Mouse (Mus musculus) hindbrain, embryonic 14.5 days (tissue): ENCODE results near the gene Epb41l2. TPM values are rescaled to one million over a fixed set of nuclear protein-coding genes. Genes with fewer than 3 reads are reported as not detected.

Experiments used
- ATAC-seq: fragments of 200-750 bp; cut with Nextera tagmentation; 2 replicates; pipeline ENCODE4 v1.8.0; 2017; ENCODE audit warnings: moderate number of reproducible peaks, mild to moderate bottlenecking, moderate TSS enrichment, moderate library complexity; ENCODE audit not compliant: low FRiP score
- DNase-seq: peaks from one replicate; pipeline ENCODE4 v3.0.0-alpha.2; 2015; ENCODE audit warnings: low spot score
- H3K27ac ChIP-seq: fragments of 300-500 bp; sonication (generic); 2 replicates; pipeline ENCODE4 v1.5.1; 2014; ENCODE audit warnings: mild to moderate bottlenecking, moderate library complexity
- H3K27me3 ChIP-seq: fragments of 300-500 bp; sonication (generic); 2 replicates; pipeline ENCODE4 v1.6.1; 2014; ENCODE audit warnings: mild to moderate bottlenecking, low read length, mixed read lengths; ENCODE audit not compliant: control insufficient read depth, insufficient read depth
- H3K36me3 ChIP-seq: fragments of 300-500 bp; sonication (generic); replicated peaks from 2 replicates; pipeline ENCODE4 v1.6.1; 2014; ENCODE audit not compliant: control insufficient read depth, insufficient read depth
- H3K4me1 ChIP-seq: fragments of 300-500 bp; sonication (generic); replicated peaks from 2 replicates; pipeline ENCODE4 v1.6.1; 2014; ENCODE audit warnings: antibody characterized with exemption, low read length, mixed read lengths; ENCODE audit not compliant: control insufficient read depth, insufficient read depth
- H3K4me2 ChIP-seq: fragments of 300-500 bp; sonication (generic); replicated peaks from 2 replicates; pipeline ENCODE4 v1.6.1; 2014; ENCODE audit warnings: mild to moderate bottlenecking, moderate library complexity
- H3K4me3 ChIP-seq: fragments of 300-500 bp; sonication (generic); replicated peaks from 2 replicates; pipeline ENCODE4 v1.5.1; 2014; ENCODE audit warnings: mild to moderate bottlenecking, low read length
- H3K9ac ChIP-seq: fragments of 300-500 bp; sonication (generic); 2 replicates; pipeline ENCODE4 v1.6.1; 2014
- H3K9me3 ChIP-seq: fragments of 300-500 bp; sonication (generic); 2 replicates; pipeline ENCODE4 v1.6.1; 2016; ENCODE audit warnings: low read length; ENCODE audit not compliant: control insufficient read depth
- WGBS: fragments of 180-500 bp; shearing (Covaris S2); extraction: QIAGEN DNeasy Blood & Tissue Kit; methylation state at CpG from one replicate; pipeline ENCODE4 v1.1.7; 2014; 5-methylcytosine and 5-hydroxymethylcytosine counted together
- polyA plus RNA-seq: library from polyadenylated mRNA; unstranded; fragments of >200 nt; fragmentation: Nextera tagmentation; extraction: Ambion mirVana; gene quantifications from 2 replicates; pipeline ENCODE4 v1.2.1, GENCODE M21; 2014

Gene Epb41l2
- polyA plus RNA-seq, 1 experiment from 2014 or later = 31.0 TPM

DNA sequence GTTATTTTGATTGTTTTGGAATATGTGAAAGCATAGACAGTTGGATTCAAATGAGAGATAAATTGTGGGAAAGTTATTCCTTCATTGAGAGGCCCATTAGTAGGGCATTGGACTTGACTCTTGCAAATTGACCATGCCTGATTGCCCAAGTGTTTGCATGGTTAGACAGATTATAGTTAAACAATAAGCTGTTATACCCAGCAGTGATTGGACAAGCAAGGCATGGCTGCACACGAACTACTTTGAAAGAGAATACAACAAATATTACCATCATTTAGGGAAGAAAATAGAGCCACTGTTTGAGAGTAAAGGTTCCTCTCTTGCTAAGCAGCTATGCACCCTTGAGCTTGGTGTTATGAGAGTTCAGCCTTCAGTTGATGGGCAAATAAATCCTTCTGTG is 43.3 kb downstream of the Epb41l2 start:
- 38% methylated on average over 1 of the region's 1 CpGs for WGBS
- H3K9ac ChIP-seq = no peak overlapping the region
- H3K9me3 ChIP-seq = no peaks in the 10 kb centered on the region
- H3K36me3 ChIP-seq = no peaks in the 10 kb centered on the region
- ATAC-seq (no peak), DNase-seq (no peak)
- no peaks in the 10 kb centered on the region for H3K4me1 ChIP-seq
- H3K4me3 ChIP-seq = no peak overlapping the region
- H3K4me2 ChIP-seq = no peak overlapping the region
- H3K27me3 ChIP-seq = no peaks in the 10 kb centered on the region
- H3K27ac ChIP-seq = no peak overlapping the region

DNA sequence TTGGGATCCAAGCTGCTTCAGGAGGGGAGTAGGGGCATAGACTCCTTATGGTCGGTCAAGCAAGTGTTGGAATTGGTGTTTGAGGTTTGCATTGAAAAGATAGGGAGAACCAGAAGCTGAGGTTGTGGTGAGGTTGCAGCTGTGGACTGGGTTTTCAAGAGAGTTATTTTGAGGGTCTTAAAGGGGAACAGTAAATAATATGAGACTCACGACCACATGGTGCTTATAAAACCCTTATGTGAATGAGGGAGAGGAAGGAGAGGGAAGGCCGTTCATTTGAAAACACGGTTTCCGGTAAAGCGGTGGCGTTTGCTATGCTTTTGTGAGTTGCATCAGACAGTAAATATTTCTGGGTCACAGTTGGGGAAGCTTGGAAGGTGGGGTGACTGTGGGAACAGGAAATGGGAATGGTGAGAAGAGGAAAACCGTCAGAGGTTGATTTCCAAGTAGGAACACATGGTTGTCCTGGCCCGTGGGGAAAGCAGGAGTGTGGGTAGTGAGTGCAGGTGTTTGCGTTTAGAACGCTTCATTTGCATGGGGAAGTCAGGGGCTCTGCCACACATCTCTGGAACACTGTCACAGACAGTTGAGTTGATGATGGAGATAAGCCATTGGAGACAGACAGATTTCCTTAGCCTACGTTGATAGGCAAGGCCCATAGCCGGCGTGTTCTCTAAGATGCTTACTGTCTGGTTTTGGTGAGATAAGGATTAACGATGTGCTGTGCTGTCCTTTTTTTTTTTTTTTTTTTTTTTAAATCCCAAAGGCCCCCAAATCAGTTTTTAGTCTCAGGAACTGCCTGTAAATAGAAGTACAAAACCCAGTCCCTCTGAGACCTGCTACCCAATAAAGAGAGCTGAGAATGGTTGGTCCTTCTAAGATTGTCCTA is 44.5 kb downstream of the Epb41l2 start:
- no peaks in the 10 kb centered on the region for H3K27me3 ChIP-seq
- no peak overlapping the region for H3K4me2 ChIP-seq
- no peak overlapping the region for H3K4me3 ChIP-seq
- ATAC-seq (no peak), DNase-seq (no peak)
- H3K27ac ChIP-seq = no peak overlapping the region
- no peaks in the 10 kb centered on the region for H3K4me1 ChIP-seq
- no peaks in the 10 kb centered on the region for H3K36me3 ChIP-seq
- no peak overlapping the region for H3K9ac ChIP-seq
- WGBS = 81% methylated on average over 15 of the region's 15 CpGs
- no peaks in the 10 kb centered on the region for H3K9me3 ChIP-seq

DNA sequence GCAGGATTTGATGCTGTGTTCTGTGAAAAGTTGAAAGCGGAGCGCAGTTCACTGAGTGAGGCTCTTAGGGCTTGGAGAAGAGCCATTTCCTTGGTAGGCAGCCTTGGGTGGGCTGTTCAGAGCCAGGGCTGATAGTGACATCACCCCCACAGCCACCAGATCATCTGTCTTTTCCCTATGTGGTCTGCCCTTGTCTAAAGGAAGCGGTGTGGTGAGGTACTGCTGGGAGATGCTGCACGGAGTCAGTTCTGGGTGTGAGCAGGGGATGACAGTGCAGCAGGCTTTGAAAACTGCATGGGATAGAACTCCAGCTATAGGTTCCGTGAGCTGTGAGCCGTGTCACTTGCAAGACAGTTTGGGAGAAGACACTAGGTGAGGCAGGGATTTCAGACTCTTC is 45.1 kb downstream of the Epb41l2 start:
- no peaks in the 10 kb centered on the region for H3K4me1 ChIP-seq
- no peak overlapping the region for H3K9ac ChIP-seq
- ATAC-seq = no peak
- WGBS = 80% methylated on average over 6 of the region's 6 CpGs
- no peak overlapping the region for H3K4me3 ChIP-seq
- H3K4me2 ChIP-seq = no peak overlapping the region
- no peaks in the 10 kb centered on the region for H3K27me3 ChIP-seq
- H3K36me3 ChIP-seq = no peaks in the 10 kb centered on the region
- H3K9me3 ChIP-seq = no peaks in the 10 kb centered on the region
- DNase-seq = no peak
- no peak overlapping the region for H3K27ac ChIP-seq

DNA sequence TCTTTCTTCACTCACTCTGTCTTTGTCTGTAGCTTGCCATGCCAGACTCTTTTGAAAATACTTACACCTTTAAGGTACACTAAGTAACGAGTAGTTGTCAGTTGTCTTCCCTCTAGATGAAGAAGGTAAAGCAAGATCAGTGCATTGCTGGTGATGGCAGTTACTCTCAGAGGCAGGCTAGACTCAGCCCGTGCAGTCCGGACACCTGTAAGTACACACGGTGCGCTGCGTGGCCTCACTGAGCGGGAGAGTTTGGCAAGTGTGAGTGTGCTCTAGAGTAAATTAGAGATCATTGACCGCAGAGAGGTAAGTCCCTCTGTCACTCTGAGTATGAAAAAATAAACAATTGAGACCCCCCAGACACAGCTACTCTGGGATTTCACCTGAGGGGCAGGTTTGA is 46.0 kb downstream of the Epb41l2 start:
- Histone ChIP-seq H3K4me1 (no peaks in the 10 kb centered on the region), H3K9ac (no peak overlapping the region), H3K27me3 (no peaks in the 10 kb centered on the region), H3K9me3 (no peaks in the 10 kb centered on the region), H3K27ac (no peak overlapping the region), H3K36me3 (no peaks in the 10 kb centered on the region), H3K4me2 (no peak overlapping the region), H3K4me3 (no peak overlapping the region)
- DNase-seq (no peak), ATAC-seq (no peak)
- WGBS = 92% methylated on average over 8 of the region's 8 CpGs

DNA sequence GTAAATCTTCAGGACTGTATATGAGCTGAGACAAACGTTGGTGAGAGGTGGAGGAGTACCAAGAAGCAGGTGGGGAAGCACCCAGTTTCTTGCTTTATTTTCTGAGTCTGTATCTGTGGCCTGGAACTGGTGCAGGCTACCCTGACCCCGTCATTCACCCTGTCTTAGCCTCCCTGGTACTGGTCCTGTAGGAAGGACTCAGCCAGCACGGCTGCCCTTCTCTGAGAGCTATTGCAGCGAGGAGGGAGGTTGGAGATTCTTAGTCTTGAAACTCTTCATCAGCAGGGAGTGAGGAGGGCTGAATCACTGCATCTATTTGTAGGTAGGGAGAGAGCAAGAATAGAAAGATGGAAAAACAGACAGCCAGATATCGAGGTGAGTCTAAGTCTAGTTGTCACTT is 47.1 kb downstream of the Epb41l2 start:
- ATAC-seq = no peak
- DNase-seq = no peak

DNA sequence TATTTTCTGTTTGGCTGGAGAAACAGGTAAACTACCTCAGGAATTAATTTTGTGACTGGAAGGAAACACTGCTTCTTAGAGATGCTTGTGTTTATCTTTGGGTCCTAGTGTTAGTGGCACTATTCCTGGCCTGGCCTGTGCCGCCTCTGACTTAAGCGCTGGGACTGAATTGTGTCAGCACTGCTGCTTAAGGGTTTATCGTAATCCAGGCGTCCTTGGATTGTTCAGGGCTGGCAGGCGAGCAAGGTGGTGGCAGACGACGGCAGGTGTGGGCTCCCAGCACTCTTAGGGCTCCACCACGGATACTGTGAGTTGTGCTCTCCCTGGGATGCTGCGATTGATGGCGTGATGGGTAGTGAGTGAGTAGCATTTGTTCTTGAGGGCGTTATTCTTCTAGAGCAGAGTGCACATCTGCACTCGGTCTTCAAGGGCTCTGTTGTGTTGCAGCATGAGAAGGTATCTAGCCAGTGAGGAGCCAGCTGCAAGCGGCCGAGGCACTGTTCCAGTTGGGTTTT is 48.6 kb downstream of the Epb41l2 start:
- no peaks in the 10 kb centered on the region for H3K9me3 ChIP-seq
- H3K4me2 ChIP-seq = no peak overlapping the region
- WGBS = 92% methylated on average over 14 of the region's 14 CpGs
- no peaks in the 10 kb centered on the region for H3K36me3 ChIP-seq
- ATAC-seq = no peak
- H3K4me1 ChIP-seq = no peaks in the 10 kb centered on the region
- no peak overlapping the region for H3K9ac ChIP-seq
- no peaks in the 10 kb centered on the region for H3K27me3 ChIP-seq
- H3K4me3 ChIP-seq = no peak overlapping the region
- H3K27ac ChIP-seq = no peak overlapping the region
- no peak for DNase-seq

More for the DNA sequence above, 47.1 kb downstream of the Epb41l2 start:
- H3K9me3 ChIP-seq = no peaks in the 10 kb centered on the region
- H3K4me3 ChIP-seq = no peak overlapping the region
- no peaks in the 10 kb centered on the region for H3K4me1 ChIP-seq
- no peaks in the 10 kb centered on the region for H3K27me3 ChIP-seq
- no peaks in the 10 kb centered on the region for H3K36me3 ChIP-seq
- H3K27ac ChIP-seq = no peak overlapping the region
- 82% methylated on average over 5 of the region's 5 CpGs for WGBS
- no peak overlapping the region for H3K9ac ChIP-seq
- no peak overlapping the region for H3K4me2 ChIP-seq

DNA sequence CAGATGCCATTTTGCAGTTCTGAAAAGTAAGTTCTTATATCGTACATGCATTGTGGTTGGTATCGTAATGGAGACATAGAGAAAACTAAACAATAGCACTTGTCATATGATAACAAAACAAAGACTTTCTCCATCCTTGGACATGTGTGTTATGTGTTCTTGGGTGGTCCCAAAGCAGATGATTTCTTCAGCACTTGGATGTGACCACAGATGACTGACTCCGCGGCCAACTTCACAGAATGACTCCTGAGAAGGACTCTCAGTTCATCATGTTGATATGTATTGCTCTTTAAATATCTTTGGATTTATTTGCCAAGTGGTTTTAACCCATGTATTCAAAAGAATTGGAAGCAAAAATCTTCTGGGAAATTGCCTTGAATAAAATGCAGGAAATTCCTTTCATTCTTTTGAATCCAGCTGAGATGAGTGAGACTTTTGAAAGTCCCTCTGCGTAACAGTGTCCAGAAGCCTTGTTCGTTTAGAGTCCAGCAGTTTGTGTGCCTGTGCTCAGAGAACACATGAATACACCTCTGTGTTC is 52.3 kb downstream of the Epb41l2 start:
- 83% methylated on average over 6 of the region's 6 CpGs for WGBS
- ATAC-seq = no peak

DNA sequence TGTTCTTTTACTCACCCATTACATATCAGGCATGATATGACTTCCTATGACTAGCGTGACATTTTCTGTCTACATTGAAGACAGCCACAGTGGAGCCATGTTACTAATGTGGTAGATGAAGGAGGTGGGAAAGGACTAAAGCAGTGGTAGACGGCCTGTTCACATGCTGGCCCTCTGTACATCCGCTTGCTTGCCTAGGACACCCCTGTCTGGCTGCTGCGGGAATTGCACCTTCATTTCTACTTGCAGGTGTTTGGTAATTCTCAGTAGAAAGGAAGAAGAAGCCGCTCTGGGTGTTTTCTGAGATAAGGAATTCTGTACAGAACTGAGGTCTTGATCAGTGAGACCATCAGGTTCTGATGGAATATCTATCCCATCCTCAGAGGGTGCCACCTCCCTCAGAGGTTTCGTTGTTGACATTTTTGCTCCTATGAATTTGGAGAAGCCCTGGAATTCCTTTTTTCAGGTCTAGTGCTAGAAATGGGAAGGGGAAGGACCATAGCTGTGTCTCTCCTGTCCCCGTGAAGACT is 55.7 kb downstream of the Epb41l2 start:
- Histone ChIP-seq H3K9ac (no peak overlapping the region), H3K9me3 (no peaks in the 10 kb centered on the region), H3K27ac (no peak overlapping the region), H3K27me3 (no peaks in the 10 kb centered on the region), H3K4me3 (no peak overlapping the region), H3K4me2 (no peak overlapping the region), H3K4me1 (no peaks in the 10 kb centered on the region), H3K36me3 (no peaks in the 10 kb centered on the region)
- ATAC-seq (no peak), DNase-seq (no peak)
- WGBS = 90% methylated on average over 7 of the region's 7 CpGs

More for the DNA sequence above, 52.3 kb downstream of the Epb41l2 start:
- H3K4me1 ChIP-seq = no peaks in the 10 kb centered on the region
- no peak overlapping the region for H3K4me2 ChIP-seq
- no peaks in the 10 kb centered on the region for H3K36me3 ChIP-seq
- no peak overlapping the region for H3K9ac ChIP-seq
- H3K27ac ChIP-seq = no peak overlapping the region
- no peaks in the 10 kb centered on the region for H3K27me3 ChIP-seq
- no peak for DNase-seq
- H3K4me3 ChIP-seq = no peak overlapping the region
- H3K9me3 ChIP-seq = no peaks in the 10 kb centered on the region

DNA sequence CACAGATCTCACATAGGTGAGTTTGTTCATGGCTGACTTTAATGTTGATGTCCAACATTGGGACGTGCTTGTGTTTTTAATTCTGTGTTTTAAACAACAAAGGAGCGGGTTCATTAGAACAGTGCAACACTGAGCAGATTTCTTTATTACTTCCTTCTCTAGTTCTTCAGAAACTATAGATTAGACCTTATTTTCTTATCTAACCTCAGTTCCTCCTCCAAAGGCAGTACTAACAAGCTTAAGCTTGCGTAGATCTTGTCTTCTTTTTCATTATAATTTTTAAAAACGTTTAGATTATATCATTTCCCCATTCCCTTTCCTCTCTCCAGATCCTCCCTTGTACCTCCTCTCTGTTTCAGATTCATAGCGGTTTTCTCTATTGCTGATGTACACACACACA is 57.1 kb downstream of the Epb41l2 start:
- no peaks in the 10 kb centered on the region for H3K9me3 ChIP-seq

More for the DNA sequence above, 57.1 kb downstream of the Epb41l2 start:
- no peaks in the 10 kb centered on the region for H3K4me1 ChIP-seq
- no peak overlapping the region for H3K9ac ChIP-seq
- ATAC-seq = no peak
- H3K4me3 ChIP-seq = no peak overlapping the region
- no peaks in the 10 kb centered on the region for H3K36me3 ChIP-seq
- no peak for DNase-seq
- H3K4me2 ChIP-seq = no peak overlapping the region
- no peaks in the 10 kb centered on the region for H3K27me3 ChIP-seq
- WGBS = 90% methylated on average over 5 of the region's 5 CpGs
- H3K27ac ChIP-seq = no peak overlapping the region
